Mouse (Mus musculus) midbrain, postnatal 0 days (tissue): Measurements from ENCODE around the gene Tada2b. TPM values are rescaled to one million over a fixed set of nuclear protein-coding genes. Genes with fewer than 3 reads are reported as not detected.

ENCODE experiments used
- ATAC-seq: fragments of 200-750 bp; cut with Nextera tagmentation; 2 replicates; pipeline ENCODE4 v1.8.0; 2017; ENCODE audit warnings: moderate number of reproducible peaks, mild to moderate bottlenecking, moderate TSS enrichment, moderate library complexity; ENCODE audit not compliant: low FRiP score
- DNase-seq: peaks from one replicate; pipeline ENCODE4 v3.0.0-alpha.2; 2015; ENCODE audit warnings: low spot score
- H3K27ac ChIP-seq: fragments of 300-500 bp; sonication (generic); 2 replicates; pipeline ENCODE4 v1.5.1; 2014; ENCODE audit warnings: low read depth, mild to moderate bottlenecking, low read length, mixed read lengths
- H3K27me3 ChIP-seq: fragments of 300-500 bp; sonication (generic); 2 replicates; pipeline ENCODE4 v1.6.1; 2014; ENCODE audit warnings: low read length, control low read depth, mixed read lengths; ENCODE audit not compliant: insufficient read depth
- H3K36me3 ChIP-seq: fragments of 300-500 bp; sonication (generic); 2 replicates; pipeline ENCODE4 v1.6.1; 2014; ENCODE audit warnings: low read length, control low read depth, mixed read lengths; ENCODE audit not compliant: insufficient read depth
- H3K4me1 ChIP-seq: fragments of 300-500 bp; sonication (generic); 2 replicates; pipeline ENCODE4 v1.6.1; 2014; ENCODE audit warnings: mild to moderate bottlenecking, control low read depth, antibody characterized with exemption, low read length, mixed read lengths; ENCODE audit not compliant: insufficient read depth
- H3K4me2 ChIP-seq: fragments of 300-500 bp; sonication (generic); 2 replicates; pipeline ENCODE4 v1.6.1; 2014; ENCODE audit warnings: low read depth, mild to moderate bottlenecking, low read length, mixed read lengths; ENCODE audit not compliant: poor library complexity, severe bottlenecking
- H3K4me3 ChIP-seq: fragments of 300-500 bp; sonication (generic); 2 replicates; pipeline ENCODE4 v1.5.1; 2014; ENCODE audit warnings: low read depth, mild to moderate bottlenecking, low read length, moderate library complexity
- H3K9ac ChIP-seq: fragments of 300-500 bp; sonication (generic); replicated peaks from 2 replicates; pipeline ENCODE4 v1.6.1; 2014; ENCODE audit warnings: mild to moderate bottlenecking, low read length, moderate library complexity, mixed read lengths; ENCODE audit not compliant: poor library complexity, severe bottlenecking
- H3K9me3 ChIP-seq: fragments of 300-500 bp; sonication (generic); 2 replicates; pipeline ENCODE4 v1.6.1; 2016; ENCODE audit warnings: low read length, control low read depth
- CTCF ChIP-seq: IDR thresholded peaks from 2 replicates; pipeline ENCODE4 v1.5.1; 2016; ENCODE audit warnings: antibody characterized with exemption, mild to moderate bottlenecking
- whole genome bisulfite sequencing: fragments of 180-500 bp; shearing (Covaris S2); extraction: QIAGEN DNeasy Blood & Tissue Kit; methylation state at CpG from one replicate; pipeline ENCODE4 v1.1.7; 2014; 5-methylcytosine and 5-hydroxymethylcytosine counted together
- polyA plus RNA-seq: library from polyadenylated mRNA; unstranded; fragments of >200 nt; fragmentation: Nextera tagmentation; extraction: Ambion mirVana; gene quantifications from 2 replicates; pipeline ENCODE4 v1.2.1, GENCODE M21; 2015
- total RNA-seq: library from RNA; depleted of rRNA; stranded (reverse); fragments of >200 nt; gene quantifications from 2 replicates; pipeline ENCODE4 v1.2.3, GENCODE M21; 2014

The Tada2b gene
- total and polyA plus RNA-seq, 2 experiments from 2014 or later: 3.5 to 26.9 TPM

DNA sequence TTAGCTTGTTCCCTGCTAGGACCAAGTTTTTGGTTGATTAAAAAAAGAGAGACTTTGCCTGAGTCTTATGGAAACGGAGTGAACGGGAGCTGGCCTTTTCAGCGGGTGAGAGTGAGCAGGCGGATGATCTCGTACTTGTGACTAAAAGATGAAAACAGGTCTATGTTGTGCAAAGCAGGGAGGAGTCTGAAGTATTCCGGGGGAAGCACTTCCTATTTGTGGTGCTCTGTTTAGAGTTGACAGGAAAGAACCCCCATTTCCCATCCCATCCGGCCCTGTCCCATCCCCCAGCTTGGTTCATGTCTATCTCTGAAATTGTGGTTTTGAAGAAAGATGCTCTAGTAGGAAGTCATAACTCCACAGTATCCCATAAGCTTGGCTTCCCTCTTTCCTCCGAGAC is 18.2 kb downstream of the Tada2b start:
- DNase-seq (no peak), ATAC-seq (no peak)
- no peak for TF ChIP-seq CTCF
- Histone ChIP-seq H3K4me3 (peak overlapping the region; percentile 95), H3K9ac (peak overlapping the region; percentile 91; the same call in 1 of the 2 replicates), H3K4me2 (peak overlapping the region; percentile 97), H3K27ac (no peak overlapping the region), H3K4me1 (peaks cover 6% of the 10 kb centered on the region; the same call in 1 of the 2 replicates), H3K36me3 (peaks cover 8% of the 10 kb centered on the region), H3K27me3 (no peaks in the 10 kb centered on the region), H3K9me3 (no peaks in the 10 kb centered on the region)
- WGBS: 35% methylated on average over 8 of the region's 8 CpGs

DNA sequence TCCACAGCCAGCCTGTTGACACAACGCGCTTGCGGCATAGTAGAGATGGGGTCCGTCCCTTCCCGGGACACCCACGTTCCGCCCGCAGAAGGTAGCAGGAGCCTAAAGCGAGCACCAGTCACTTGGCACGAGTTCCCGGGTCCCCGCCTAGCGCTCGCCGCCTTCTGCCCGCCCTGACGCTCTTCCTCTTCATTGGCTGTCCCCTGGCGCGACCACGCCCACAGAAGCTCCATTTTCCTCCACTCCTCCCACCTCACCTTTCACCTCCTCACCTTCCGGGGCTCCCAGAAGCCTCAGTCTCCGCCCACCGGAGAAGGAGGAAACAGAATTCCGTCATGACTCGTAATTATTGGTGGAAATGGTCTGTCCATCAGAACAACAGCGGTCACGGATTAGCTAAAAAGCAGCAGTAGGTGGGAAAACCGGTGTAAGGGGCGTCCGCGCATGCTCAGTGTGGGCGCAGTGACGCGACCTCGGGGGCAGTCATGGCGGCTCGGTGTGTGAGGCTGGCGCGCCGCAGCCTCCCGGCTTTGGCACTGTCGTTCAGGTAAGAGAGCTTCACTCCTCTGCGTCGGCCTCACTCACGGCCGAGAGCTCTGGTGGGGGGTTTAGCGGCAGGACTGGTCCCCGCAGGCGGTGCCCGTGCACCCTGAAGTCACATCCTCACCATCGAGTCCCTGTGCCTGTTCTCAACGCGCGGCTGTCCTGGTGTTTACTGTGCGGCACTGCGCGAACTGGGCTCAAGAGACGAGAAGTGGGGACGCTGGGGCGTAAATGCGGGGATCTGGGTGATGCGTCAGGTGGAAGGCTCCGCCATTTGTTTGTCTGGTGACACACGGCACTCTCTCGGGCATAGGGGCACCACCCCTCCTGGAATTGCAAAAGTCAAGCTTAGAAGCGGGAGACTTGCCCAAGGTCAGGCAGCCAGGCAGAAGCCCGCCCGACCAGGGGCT is 19.1 kb downstream of the Tada2b start, which contains the start of gene Grpel1:
Grpel1 (plus strand) TSS at position 290 of the 953 bp plus-strand sequence.
- Histone ChIP-seq H3K4me3 (peak within 1 kb of the TSS; percentile 95), H3K9ac (peak within 1 kb of the TSS; percentile 91), H3K27ac (peak within 1 kb of the TSS; percentile 80), H3K4me2 (peak within 1 kb of the TSS; percentile 97), H3K9me3 (no peaks in the 10 kb centered on the region), H3K4me1 (peaks cover 6% of the 10 kb centered on the region; the same call in 1 of the 2 replicates), H3K27me3 (no peaks in the 10 kb centered on the region), H3K36me3 (no peaks in the 10 kb centered on the region; the same call in none of the 2 replicates)
- DNase-seq (peak; percentile 100), ATAC-seq (peak; percentile 95)
- no peak for TF ChIP-seq CTCF
- WGBS: under 1% methylated on average over 68 of the region's 68 CpGs

DNA sequence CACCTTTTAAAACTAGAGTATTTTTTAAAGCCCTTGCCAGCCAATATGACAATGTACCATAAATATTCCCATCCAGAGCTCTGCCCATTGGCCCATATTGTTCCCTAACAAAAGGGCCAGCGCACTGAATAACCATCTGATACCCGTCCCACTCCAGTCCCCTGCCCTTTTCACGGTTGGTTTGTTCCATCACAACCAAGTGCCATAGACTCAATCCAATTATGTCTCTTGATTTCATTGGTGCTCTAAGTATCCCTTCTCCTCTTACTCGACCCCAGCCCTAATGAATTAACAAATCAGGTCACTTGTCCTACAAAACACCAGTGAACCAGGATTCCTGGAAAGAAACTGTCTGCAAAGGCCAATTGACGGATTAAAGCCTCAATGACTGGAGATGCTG is 20.7 kb downstream of the Tada2b start:
- 16% methylated on average over 5 of the region's 5 CpGs for WGBS
- ATAC-seq (no peak), DNase-seq (no peak)
- TF ChIP-seq CTCF: no peak
- H3K4me3 ChIP-seq: no peak overlapping the region
- no peak overlapping the region for H3K4me2 ChIP-seq
- H3K27me3 ChIP-seq: no peaks in the 10 kb centered on the region
- H3K36me3 ChIP-seq: no peaks in the 10 kb centered on the region
- no peaks in the 10 kb centered on the region for H3K9me3 ChIP-seq
- H3K9ac ChIP-seq: no peak overlapping the region
- H3K27ac ChIP-seq: no peak overlapping the region
- peaks cover 6% of the 10 kb centered on the region; the same call in 1 of the 2 replicates for H3K4me1 ChIP-seq

DNA sequence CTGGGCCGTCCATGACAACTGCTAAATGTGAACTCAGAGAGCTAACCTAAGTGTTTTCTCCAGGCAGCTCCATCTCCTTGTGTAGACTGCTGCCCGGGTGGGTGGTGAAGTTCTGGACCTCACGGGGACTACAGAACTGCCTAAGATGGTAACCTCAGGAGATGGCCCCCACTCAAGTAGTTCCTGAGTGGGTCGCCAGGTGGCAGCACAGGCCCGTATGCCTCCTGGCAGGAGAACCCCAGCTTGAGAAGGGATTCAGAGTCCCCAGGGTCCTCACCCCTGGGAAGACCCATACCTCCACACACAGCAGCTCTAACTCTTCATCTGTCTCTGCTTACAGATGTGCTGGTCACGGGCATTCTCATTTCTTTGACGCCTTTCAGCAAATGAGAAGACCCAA is 21.3 kb downstream of the Tada2b start:
- WGBS: 23% methylated on average over 7 of the region's 7 CpGs
- H3K9ac ChIP-seq: no peak overlapping the region
- no peak for ATAC-seq

DNA sequence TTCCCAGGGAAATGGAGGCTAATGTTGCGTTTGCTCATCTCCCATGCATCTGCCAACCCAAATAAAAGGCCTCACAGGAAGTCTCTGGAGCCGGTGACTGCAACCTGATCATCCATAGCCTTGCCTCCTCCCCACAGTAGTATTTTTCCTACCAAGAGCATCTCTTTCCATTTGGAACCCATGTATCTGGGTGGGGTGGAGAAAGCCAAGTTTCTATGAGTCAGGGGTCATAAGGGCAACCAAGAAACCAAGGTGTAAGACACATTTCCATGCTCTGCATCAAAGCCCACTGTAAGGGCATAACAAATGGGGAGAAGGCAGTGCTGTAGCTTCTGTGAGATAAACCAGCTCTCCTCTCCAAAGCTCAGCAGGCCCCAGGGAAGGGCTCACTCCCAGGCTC is 22.9 kb downstream of the Tada2b start:
- H3K9ac ChIP-seq: no peak overlapping the region

More for the DNA sequence above, 21.3 kb downstream of the Tada2b start:
- Histone ChIP-seq H3K9me3 (no peaks in the 10 kb centered on the region), H3K4me3 (no peak overlapping the region), H3K4me1 (peaks cover 6% of the 10 kb centered on the region; the same call in 1 of the 2 replicates), H3K27ac (no peak overlapping the region), H3K36me3 (no peaks in the 10 kb centered on the region), H3K4me2 (no peak overlapping the region), H3K27me3 (no peaks in the 10 kb centered on the region)
- peak; percentile 36 for DNase-seq
- TF ChIP-seq CTCF: peak; percentile 78

DNA sequence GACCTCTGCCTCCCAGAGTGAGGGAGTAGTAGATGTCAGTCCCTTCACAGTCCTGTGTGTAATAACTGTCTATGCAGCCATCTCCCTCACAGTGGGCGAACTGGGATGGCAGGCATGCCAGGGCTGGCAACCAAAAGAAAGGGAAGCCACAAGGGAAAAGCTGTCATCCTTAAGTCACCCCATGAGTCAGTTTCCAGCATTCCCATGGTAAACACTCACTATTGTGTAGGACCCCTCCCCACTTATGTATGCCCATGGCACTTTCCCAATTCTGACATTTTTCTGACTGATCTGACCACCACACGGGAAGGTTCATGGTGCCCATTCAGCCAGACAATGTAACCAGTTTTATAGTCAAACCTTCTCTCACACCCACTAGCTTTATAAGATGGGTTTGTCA is 23.4 kb downstream of the Tada2b start:
- no peak for ATAC-seq
- 85% methylated on average over 2 of the region's 2 CpGs for WGBS
- Histone ChIP-seq H3K4me1 (peaks cover under 1% of the 10 kb centered on the region; the same call in 1 of the 2 replicates), H3K9ac (no peak overlapping the region), H3K36me3 (no peaks in the 10 kb centered on the region), H3K4me2 (no peak overlapping the region), H3K9me3 (no peaks in the 10 kb centered on the region), H3K4me3 (no peak overlapping the region), H3K27ac (no peak overlapping the region), H3K27me3 (no peaks in the 10 kb centered on the region)
- no peak for TF ChIP-seq CTCF
- DNase-seq: no peak

More for the DNA sequence above, 22.9 kb downstream of the Tada2b start:
- ATAC-seq (no peak), DNase-seq (no peak)
- no peak overlapping the region for H3K4me2 ChIP-seq
- no peaks in the 10 kb centered on the region for H3K9me3 ChIP-seq
- H3K27me3 ChIP-seq: no peaks in the 10 kb centered on the region
- 61% methylated on average over 2 of the region's 2 CpGs for WGBS
- peaks cover 6% of the 10 kb centered on the region; the same call in 1 of the 2 replicates for H3K4me1 ChIP-seq
- no peak overlapping the region for H3K4me3 ChIP-seq
- H3K36me3 ChIP-seq: no peaks in the 10 kb centered on the region
- no peak for TF ChIP-seq CTCF
- no peak overlapping the region for H3K27ac ChIP-seq
